Mouse (Mus musculus): ENCODE measurements around the gene Rora.

The Rora gene

GRCm38 (mm10) chr9:69021482-69021881, 367.9 kb downstream of the Rora start:
- DNase-seq: no peak

- no peak for DNase-seq
These were observed 369.7 kb downstream of the Rora start for GRCm38 (mm10) chr9:69023314-69023713.

GRCm38 (mm10) chr9:69028177-69028576, 374.6 kb downstream of the Rora start:
- DNase-seq: no peak

- DNase-seq: no peak
These were observed 380.8 kb downstream of the Rora start for GRCm38 (mm10) chr9:69034301-69034871.

GRCm38 (mm10) chr9:69035456-69035855, 381.9 kb downstream of the Rora start:
- no peak for DNase-seq

GRCm38 (mm10) chr9:69036296-69036695, 382.7 kb downstream of the Rora start:
- no peak for DNase-seq

GRCm38 (mm10) chr9:69043920-69044613, 390.5 kb downstream of the Rora start:
- DNase-seq: peak in 1 of 2 experiments; percentile 17

GRCm38 (mm10) chr9:69044614-69045133, 391.1 kb downstream of the Rora start:
- no peak for DNase-seq

- DNase-seq: no peak
These were observed 392.3 kb downstream of the Rora start for GRCm38 (mm10) chr9:69045908-69046307.

GRCm38 (mm10) chr9:69050856-69051255, 397.3 kb downstream of the Rora start:
- DNase-seq: no peak

GRCm38 (mm10) chr9:69051890-69052289, 398.3 kb downstream of the Rora start:
- DNase-seq: no peak

GRCm38 (mm10) chr9:69055302-69055701, 401.7 kb downstream of the Rora start:
- peak; percentile 12 to 54 for DNase-seq

GRCm38 (mm10) chr9:69071203-69071867, 417.7 kb downstream of the Rora start:
- DNase-seq: no peak

GRCm38 (mm10) chr9:69073271-69073670, 419.7 kb downstream of the Rora start:
- no peak for DNase-seq

- DNase-seq: no peak
These were observed 430.6 kb downstream of the Rora start for GRCm38 (mm10) chr9:69084086-69084719.

- DNase-seq: peak; percentile 73 to 83
These were observed 431.4 kb downstream of the Rora start for GRCm38 (mm10) chr9:69084720-69085661.

GRCm38 (mm10) chr9:69086844-69087243, 433.3 kb downstream of the Rora start:
- no peak for DNase-seq

GRCm38 (mm10) chr9:69087325-69087724, 433.7 kb downstream of the Rora start:
- no peak for DNase-seq

GRCm38 (mm10) chr9:69090749-69091270, 437.2 kb downstream of the Rora start:
- no peak for DNase-seq

- DNase-seq: peak; percentile 88 to 96
These were observed 438.8 kb downstream of the Rora start for GRCm38 (mm10) chr9:69092119-69093013.

Measured in kidney, postnatal 25 days (tissue).